Mouse (Mus musculus) MEL (cell line): ENCODE measurements at regions not wholly inside any gene's neighbourhood (a gene's known extent, or its start where the extent isn't known, plus 50 kb on each side); places are given as distances from the start of the nearest gene placed in this dataset.

Experiments used
- CHD1 ChIP-seq: IDR thresholded peaks from 2 replicates; pipeline ENCODE4 v1.6.1; 2012; ENCODE audit warnings: low read depth, mild to moderate bottlenecking, inconsistent platforms, low read length, improper control_type of control experiment
- CTCF ChIP-seq, 3 experiments: IDR thresholded peaks in 2 of 3; conservative IDR thresholded peaks in 1 of 3; 2 replicates each; pipeline ENCODE4 v1.5.1; 2011 to 2012; ENCODE audit warnings: low read length in 3 of 3, low read depth in 2 of 3, mild to moderate bottlenecking in 2 of 3, improper control_type of control experiment in 1 of 3, inconsistent platforms in 1 of 3, mixed read lengths in 1 of 3, moderate library complexity in 1 of 3; ENCODE audit not compliant: control insufficient read depth in 1 of 3, insufficient read depth in 1 of 3, poor library complexity in 1 of 3, severe bottlenecking in 1 of 3
- EP300 ChIP-seq, 2 experiments: IDR thresholded peaks; 2 replicates each; pipeline ENCODE4 v1.6.1; 2011; ENCODE audit warnings: improper control_type of control experiment in 2 of 2, low read length in 2 of 2, low read depth in 1 of 2, mild to moderate bottlenecking in 1 of 2
- KAT2A ChIP-seq: conservative IDR thresholded peaks from 2 replicates; pipeline ENCODE4 v1.6.1; 2012; ENCODE audit warnings: low read depth, low read length, improper control_type of control experiment, inconsistent platforms
- MAX ChIP-seq: IDR thresholded peaks from 2 replicates; pipeline ENCODE4 v1.6.1; 2011; ENCODE audit warnings: low read length, improper control_type of control experiment
- MYC ChIP-seq: IDR thresholded peaks from 2 replicates; pipeline ENCODE4 v1.6.1; 2011; ENCODE audit warnings: low read depth, mild to moderate bottlenecking, low read length, improper control_type of control experiment, moderate library complexity
- POLR2A ChIP-seq, 2 experiments: IDR thresholded peaks; 2 replicates each; pipeline ENCODE4 v1.6.1; 2011 to 2012; ENCODE audit warnings: low read length in 2 of 2, mild to moderate bottlenecking in 2 of 2, control low read depth in 1 of 2, improper control_type of control experiment in 1 of 2, low read depth in 1 of 2, moderate library complexity in 1 of 2; ENCODE audit not compliant: control insufficient read depth in 1 of 2, insufficient read depth in 1 of 2, poor library complexity in 1 of 2
- RAD21 ChIP-seq: IDR thresholded peaks from 2 replicates; pipeline ENCODE4 v1.6.1; 2011; ENCODE audit warnings: mild to moderate bottlenecking, low read depth, low read length, improper control_type of control experiment
- RCOR1 ChIP-seq: IDR thresholded peaks from 2 replicates; pipeline ENCODE4 v1.6.1; 2012; ENCODE audit warnings: low read depth, mild to moderate bottlenecking, inconsistent platforms, low read length, improper control_type of control experiment
- TAL1 ChIP-seq: IDR thresholded peaks from 2 replicates; pipeline ENCODE4 v1.6.1; 2012; ENCODE audit warnings: mild to moderate bottlenecking, inconsistent platforms, low read length, moderate library complexity, mixed read lengths
- TCF12 ChIP-seq: IDR thresholded peaks from 2 replicates; pipeline ENCODE4 v1.6.1; 2014; ENCODE audit warnings: low read depth, mild to moderate bottlenecking, inconsistent platforms, low read length, improper control_type of control experiment, moderate library complexity
- UBTF ChIP-seq: IDR thresholded peaks from 2 replicates; pipeline ENCODE4 v1.6.1; 2012; ENCODE audit warnings: low read depth, mild to moderate bottlenecking, inconsistent platforms, low read length, improper control_type of control experiment, moderate library complexity, borderline replicate concordance; ENCODE audit not compliant: insufficient read depth
- ZKSCAN1 ChIP-seq: IDR thresholded peaks from 2 replicates; pipeline ENCODE4 v1.6.1; 2012; ENCODE audit warnings: low read depth, mild to moderate bottlenecking, inconsistent platforms, low read length, improper control_type of control experiment, moderate library complexity

GRCm38 (mm10) chr16:75483878-75484277, 102.0 kb downstream of the Lipi start:
- no peak for TF ChIP-seq UBTF
- TF ChIP-seq ZKSCAN1, result no peak
- TF ChIP-seq CTCF (IDR thresholded peaks at IDR 0.05 in 2 of 3, conservative IDR thresholded peaks at IDR 0.05 in 1 of 3; ENCODE audit: control insufficient read depth in 1 of 3, insufficient read depth in 1 of 3, low read depth in 2 of 3, low read length in 3 of 3, poor library complexity in 1 of 3, severe bottlenecking in 1 of 3), result no peak
- TF ChIP-seq MAX, result no peak
- no peak for TF ChIP-seq CHD1
- TF ChIP-seq RCOR1, result no peak
- no peak for TF ChIP-seq POLR2A (IDR thresholded peaks at IDR 0.05; ENCODE audit: control insufficient read depth in 1 of 2, insufficient read depth in 1 of 2, low read depth in 1 of 2, low read length in 2 of 2, poor library complexity in 1 of 2)
- no peak for TF ChIP-seq MYC
- TF ChIP-seq TCF12, result no peak
- no peak for TF ChIP-seq TAL1
- no peak for TF ChIP-seq KAT2A
- TF ChIP-seq RAD21, result no peak
- no peak for TF ChIP-seq EP300 (IDR thresholded peaks at IDR 0.05; ENCODE audit: low read depth in 1 of 2, low read length in 2 of 2)
